Mouse (Mus musculus) liver, embryonic 15.5 days (tissue): ENCODE data around the gene Acsl1. TPM values are rescaled to one million over a fixed set of nuclear protein-coding genes. Genes with fewer than 3 reads are reported as not detected.

ENCODE experiments used
- ATAC-seq: fragments of 200-750 bp; cut with Nextera tagmentation; 2 replicates; pipeline ENCODE4 v1.8.0; 2017; ENCODE audit warnings: moderate number of reproducible peaks, mild to moderate bottlenecking, moderate library complexity; ENCODE audit not compliant: insufficient read depth
- H3K27ac ChIP-seq: fragments of 300-500 bp; sonication (generic); replicated peaks from 2 replicates; pipeline ENCODE4 v1.5.1; 2015; ENCODE audit warnings: mild to moderate bottlenecking, inconsistent platforms
- H3K27me3 ChIP-seq: fragments of 300-500 bp; sonication (generic); 2 replicates; pipeline ENCODE4 v1.6.1; 2015; ENCODE audit warnings: mild to moderate bottlenecking, inconsistent platforms
- H3K36me3 ChIP-seq: fragments of 300-500 bp; sonication (generic); replicated peaks from 2 replicates; pipeline ENCODE4 v1.6.1; 2015; ENCODE audit warnings: moderate library complexity, mild to moderate bottlenecking, inconsistent platforms
- H3K4me1 ChIP-seq: fragments of 300-500 bp; sonication (generic); replicated peaks from 2 replicates; pipeline ENCODE4 v1.6.1; 2015; ENCODE audit warnings: inconsistent platforms
- H3K4me2 ChIP-seq: fragments of 300-500 bp; sonication (generic); 2 replicates; pipeline ENCODE4 v1.6.1; 2015; ENCODE audit warnings: moderate library complexity, mild to moderate bottlenecking, inconsistent platforms
- H3K4me3 ChIP-seq: fragments of 300-500 bp; sonication (generic); replicated peaks from 2 replicates; pipeline ENCODE4 v1.5.1; 2015; ENCODE audit warnings: mild to moderate bottlenecking, inconsistent platforms
- H3K9ac ChIP-seq: fragments of 300-500 bp; sonication (generic); 2 replicates; pipeline ENCODE4 v1.6.1; 2015; ENCODE audit warnings: moderate library complexity, mild to moderate bottlenecking, inconsistent platforms
- H3K9me3 ChIP-seq: fragments of 300-500 bp; sonication (generic); replicated peaks from 2 replicates; pipeline ENCODE4 v1.6.1; 2016; ENCODE audit warnings: inconsistent platforms
- WGBS: fragments of 180-500 bp; shearing (Covaris S2); methylation state at CpG from one replicate; pipeline ENCODE4 v1.1.7; 2015; ENCODE audit warnings: mixed read lengths; ENCODE audit not compliant: insufficient replicate concordance; 5-methylcytosine and 5-hydroxymethylcytosine counted together
- polyA plus RNA-seq: library from polyadenylated mRNA; unstranded; fragments of >200 nt; fragmentation: Nextera tagmentation; extraction: Ambion mirVana; gene quantifications from 2 replicates; pipeline ENCODE4 v1.2.1, GENCODE M21; 2015

Gene Acsl1
- polyA plus RNA-seq, 1 experiment from 2014 or later: 106 TPM

DNA sequence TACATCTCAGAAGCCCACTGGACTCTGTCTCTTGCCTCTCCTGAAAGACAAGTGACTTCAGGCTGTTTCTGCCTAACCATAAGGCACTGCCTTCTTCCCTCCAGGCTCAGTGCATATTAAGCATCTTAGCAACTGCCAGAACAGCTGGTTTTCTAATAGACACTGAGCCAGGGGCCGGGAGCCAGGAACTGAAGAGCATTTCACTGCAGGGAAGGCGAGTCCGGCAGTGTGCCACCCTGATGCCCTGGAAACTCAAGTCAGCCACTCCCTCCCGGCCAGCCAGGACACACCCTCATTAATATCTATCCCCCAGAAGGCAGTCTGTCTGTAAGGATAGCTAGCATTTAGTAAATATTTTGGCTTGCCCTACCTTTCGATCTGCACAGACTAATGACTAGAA lies 68.9 kb downstream of the Acsl1 start:
- H3K27me3 ChIP-seq: no peaks in the 10 kb centered on the region
- peaks cover 54% of the 10 kb centered on the region for H3K4me1 ChIP-seq
- H3K9me3 ChIP-seq: no peaks in the 10 kb centered on the region
- peak overlapping the region; percentile 92 for H3K27ac ChIP-seq
- H3K4me3 ChIP-seq: peak overlapping the region; percentile 17; the same call in 1 of the 2 replicates
- 33% methylated on average over 5 of the region's 5 CpGs for WGBS
- H3K36me3 ChIP-seq: peaks cover 32% of the 10 kb centered on the region
- H3K4me2 ChIP-seq: peak overlapping the region; percentile 69
- H3K9ac ChIP-seq: peak overlapping the region; percentile 60
- peak; percentile 96 for ATAC-seq

- Histone ChIP-seq H3K4me3 (no peak overlapping the region), H3K4me2 (no peak overlapping the region), H3K4me1 (peaks cover 85% of the 10 kb centered on the region), H3K9ac (no peak overlapping the region), H3K36me3 (0 out of 2 replicates have a peak, but pooled peaks cover under 1% of the 10 kb centered on the region), H3K27me3 (no peaks in the 10 kb centered on the region), H3K9me3 (no peaks in the 10 kb centered on the region), H3K27ac (no peak overlapping the region)
- ATAC-seq: no peak
- WGBS: 75% methylated on average over 7 of the region's 7 CpGs
Measured at GRCm38 (mm10) chr8:46543191-46543590, 72.4 kb downstream of the Acsl1 start.

DNA sequence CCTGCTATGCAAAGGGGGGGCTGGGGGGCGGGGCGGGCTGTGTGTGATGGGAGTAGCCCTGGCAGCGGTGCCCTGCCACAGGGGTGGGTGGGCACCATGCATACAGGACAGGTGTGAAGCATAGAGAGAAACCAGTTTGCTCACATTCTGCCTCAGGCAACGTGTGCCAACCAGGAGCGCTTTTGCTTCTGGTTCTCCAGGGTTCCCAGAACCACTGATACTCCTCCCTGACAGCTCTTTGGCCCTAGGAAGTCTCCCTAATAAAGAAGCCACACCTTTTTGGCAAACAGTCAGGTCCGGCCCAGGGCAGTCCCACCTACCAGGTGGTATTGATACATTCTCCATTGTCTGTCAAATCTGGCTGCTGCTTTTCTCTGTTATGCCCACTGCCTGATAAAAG lies 72.8 kb downstream of the Acsl1 start:
- Histone ChIP-seq H3K9ac (no peak overlapping the region), H3K36me3 (no peaks in the 10 kb centered on the region), H3K27ac (0 out of 2 replicates have a peak overlapping the region, but pooled peaks have one; percentile 38), H3K4me1 (peaks cover 89% of the 10 kb centered on the region), H3K4me3 (no peak overlapping the region), H3K9me3 (no peaks in the 10 kb centered on the region), H3K4me2 (no peak overlapping the region), H3K27me3 (no peaks in the 10 kb centered on the region)
- ATAC-seq: no peak
- 71% methylated on average over 6 of the region's 6 CpGs for WGBS

DNA sequence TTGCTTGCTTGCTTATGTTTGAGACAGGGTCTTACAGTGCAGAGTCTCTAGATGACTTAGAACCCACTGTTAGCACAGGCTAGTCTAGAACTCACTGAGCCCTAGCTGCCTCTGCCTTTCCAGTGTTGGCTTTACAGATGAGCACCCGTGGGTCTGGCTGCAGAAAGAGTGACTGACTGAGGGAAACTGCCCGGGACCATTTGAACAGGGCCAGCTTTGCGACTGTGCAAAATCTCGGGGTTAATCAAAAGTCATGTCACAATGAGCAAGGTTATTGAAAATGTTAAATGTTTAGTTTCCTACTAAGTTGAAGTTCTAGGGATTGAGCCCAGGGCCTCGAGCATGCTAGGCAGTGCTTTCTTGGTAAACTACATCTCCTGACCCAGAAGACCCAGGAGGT lies 75.0 kb downstream of the Acsl1 start:
- no peaks in the 10 kb centered on the region for H3K9me3 ChIP-seq
- no peak overlapping the region for H3K4me3 ChIP-seq
- peak overlapping the region; percentile 95 for H3K27ac ChIP-seq
- no peaks in the 10 kb centered on the region for H3K27me3 ChIP-seq
- H3K4me1 ChIP-seq: peaks cover 84% of the 10 kb centered on the region
- H3K36me3 ChIP-seq: no peaks in the 10 kb centered on the region
- 0 out of 2 replicates have a peak overlapping the region, but pooled peaks have one; percentile 65 for H3K4me2 ChIP-seq
- H3K9ac ChIP-seq: peak overlapping the region; percentile 31
- WGBS: 73% methylated on average over 5 of the region's 5 CpGs
- ATAC-seq: no peak

DNA sequence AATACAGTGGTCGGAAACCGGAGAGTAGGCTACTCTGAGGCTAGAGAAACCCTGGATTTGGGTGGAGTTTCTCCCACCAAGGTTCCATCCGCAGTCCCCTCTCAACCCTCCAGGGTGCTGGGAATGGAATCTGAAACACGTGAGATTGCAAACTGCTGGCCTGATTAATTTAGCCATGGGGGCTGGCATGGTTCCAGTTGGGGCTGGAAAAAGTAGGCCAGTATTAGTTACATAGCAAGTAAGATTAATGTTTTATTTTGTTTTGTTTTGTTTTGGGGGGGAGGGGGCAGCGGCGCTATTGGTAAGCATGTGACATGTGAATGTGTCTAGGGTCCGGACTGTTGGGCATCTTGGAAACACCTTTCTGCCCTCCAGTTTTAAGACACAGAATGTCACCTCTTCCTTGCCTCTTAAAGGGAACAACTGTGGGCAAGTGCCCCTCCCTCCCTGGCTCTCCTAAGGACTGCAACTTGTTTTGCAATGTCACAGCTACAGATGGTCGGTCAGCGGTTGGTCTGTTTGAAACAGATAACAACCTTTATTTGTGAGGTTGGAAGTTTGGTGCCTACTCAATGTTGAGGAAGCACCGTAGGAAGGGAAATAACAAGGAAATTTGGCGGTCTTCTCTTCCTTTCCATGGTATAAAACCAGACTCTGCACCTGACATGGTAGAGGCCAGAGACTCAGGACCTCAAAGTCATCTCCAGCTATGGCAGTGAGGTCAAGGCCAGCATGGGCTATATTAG lies 75.8 kb downstream of the Acsl1 start:
- peak overlapping the region; percentile 55 for H3K9ac ChIP-seq
- H3K9me3 ChIP-seq: no peaks in the 10 kb centered on the region
- H3K27ac ChIP-seq: peak overlapping the region; percentile 95
- peak; percentile 84 for ATAC-seq
- 29% methylated on average over 11 of the region's 11 CpGs for WGBS
- no peaks in the 10 kb centered on the region for H3K27me3 ChIP-seq
- peak overlapping the region; percentile 65 for H3K4me2 ChIP-seq
- no peaks in the 10 kb centered on the region for H3K36me3 ChIP-seq
- H3K4me1 ChIP-seq: peaks cover 79% of the 10 kb centered on the region
- peak overlapping the region; percentile 38 for H3K4me3 ChIP-seq

DNA sequence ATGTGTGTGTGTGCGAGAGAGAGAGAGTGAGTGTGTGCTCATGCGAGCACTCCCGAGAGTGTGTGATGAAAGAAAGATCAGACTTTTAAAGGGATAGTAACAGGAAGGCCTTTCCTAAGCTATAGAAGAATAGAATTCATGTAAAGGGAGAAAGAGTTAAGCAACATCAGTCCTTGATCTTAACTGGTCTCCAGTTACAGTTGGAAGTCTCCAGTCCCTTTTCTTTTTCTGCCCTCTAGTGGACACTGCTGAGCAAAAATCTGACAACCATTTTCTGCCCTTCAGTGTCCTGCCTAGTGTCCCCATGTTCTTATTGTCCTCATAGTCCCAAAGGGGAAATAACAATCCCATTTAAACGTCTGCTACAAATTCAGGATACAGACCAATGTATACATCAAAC lies 76.4 kb downstream of the Acsl1 start:
- Histone ChIP-seq H3K4me3 (peak overlapping the region; percentile 38), H3K4me1 (peaks cover 74% of the 10 kb centered on the region), H3K4me2 (peak overlapping the region; percentile 65), H3K27me3 (no peaks in the 10 kb centered on the region), H3K27ac (peak overlapping the region; percentile 95), H3K36me3 (no peaks in the 10 kb centered on the region), H3K9me3 (no peaks in the 10 kb centered on the region), H3K9ac (peak overlapping the region; percentile 55)
- 3% methylated on average over 4 of the region's 4 CpGs for WGBS
- ATAC-seq: peak; percentile 49

DNA sequence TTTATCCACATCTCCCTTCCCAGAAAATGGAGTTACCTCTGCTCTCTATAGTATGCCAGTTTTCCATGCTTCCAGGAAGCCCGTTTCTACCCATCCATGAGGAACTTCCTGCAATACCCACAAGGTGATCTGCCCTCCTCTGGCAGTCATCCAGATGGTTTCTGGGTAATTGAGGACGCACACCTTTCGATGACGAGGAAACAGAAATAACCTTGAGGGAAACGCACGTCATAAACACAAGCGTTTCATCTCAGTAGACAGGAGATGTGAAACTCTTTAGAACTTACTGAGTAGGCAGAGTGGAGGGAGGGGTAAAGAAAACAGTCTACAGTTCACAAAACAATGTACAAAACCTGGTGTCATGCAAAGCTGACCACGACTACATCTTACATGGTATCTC lies 79.2 kb downstream of the Acsl1 start:
- peaks cover 68% of the 10 kb centered on the region for H3K4me1 ChIP-seq

DNA sequence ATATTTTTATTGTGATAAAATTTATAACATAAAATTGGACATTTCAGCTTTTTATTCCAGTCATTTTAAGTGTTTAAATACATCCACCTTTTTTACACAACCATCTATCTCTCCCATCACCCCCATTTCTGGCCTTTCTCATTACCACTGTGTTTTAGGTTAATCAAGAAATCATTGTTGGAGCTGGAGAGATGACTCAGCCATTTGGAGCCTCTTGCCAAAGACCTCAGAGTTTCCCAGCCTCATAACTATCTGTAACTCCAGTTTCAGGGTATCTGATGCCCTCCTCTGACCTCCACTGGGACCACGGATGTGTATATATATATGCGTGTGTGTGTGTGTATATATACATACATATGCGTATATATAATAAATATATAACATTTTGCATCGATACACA lies 80.2 kb downstream of the Acsl1 start:
- Histone ChIP-seq H3K27me3 (no peaks in the 10 kb centered on the region), H3K4me3 (peak overlapping the region; percentile 83), H3K9me3 (no peaks in the 10 kb centered on the region), H3K36me3 (peaks cover 16% of the 10 kb centered on the region), H3K9ac (no peak overlapping the region; the same call in 1 of the 2 replicates), H3K27ac (peak overlapping the region; percentile 95), H3K4me2 (peak overlapping the region; percentile 73), H3K4me1 (peaks cover 58% of the 10 kb centered on the region)
- 23% methylated on average over 4 of the region's 4 CpGs for WGBS
- ATAC-seq: peak; percentile 17; the same call in 1 of the 2 replicates

More for the DNA sequence above, 79.2 kb downstream of the Acsl1 start:
- WGBS: 82% methylated on average over 8 of the region's 8 CpGs
- H3K4me3 ChIP-seq: no peak overlapping the region
- H3K4me2 ChIP-seq: no peak overlapping the region
- H3K9me3 ChIP-seq: no peaks in the 10 kb centered on the region
- H3K27me3 ChIP-seq: no peaks in the 10 kb centered on the region
- H3K27ac ChIP-seq: peak overlapping the region; percentile 95
- peaks cover 8% of the 10 kb centered on the region; the same call in 1 of the 2 replicates for H3K36me3 ChIP-seq
- ATAC-seq: no peak
- no peak overlapping the region for H3K9ac ChIP-seq

GRCm38 (mm10) chr8:46551615-46552440 lies 81.0 kb downstream of the Acsl1 start, which contains the start of gene Cenpu:
Gene Cenpu (plus strand): TSS chr8:46552028.
- Histone ChIP-seq H3K4me1 (peaks cover 52% of the 10 kb centered on the region), H3K4me3 (peak within 1 kb of the TSS; percentile 83), H3K36me3 (peaks cover 22% of the 10 kb centered on the region), H3K27ac (peak within 1 kb of the TSS; percentile 95), H3K9ac (peak within 1 kb of the TSS; percentile 70), H3K27me3 (no peaks in the 10 kb centered on the region), H3K9me3 (no peaks in the 10 kb centered on the region), H3K4me2 (peak within 1 kb of the TSS; percentile 85)
- WGBS: under 1% methylated on average over 50 of the region's 50 CpGs
- peak; percentile 89 for ATAC-seq

- H3K36me3 ChIP-seq: peaks cover 28% of the 10 kb centered on the region
Measured at GRCm38 (mm10) chr8:46552441-46552765, 81.6 kb downstream of the Acsl1 start.

GRCm38 (mm10) chr8:46559428-46559827 lies 88.6 kb downstream of the Acsl1 start:
- Histone ChIP-seq H3K9ac (no peak overlapping the region), H3K27me3 (no peaks in the 10 kb centered on the region), H3K9me3 (no peaks in the 10 kb centered on the region), H3K36me3 (peaks cover 87% of the 10 kb centered on the region), H3K4me2 (no peak overlapping the region), H3K4me3 (no peak overlapping the region), H3K4me1 (no peaks in the 10 kb centered on the region), H3K27ac (no peak overlapping the region)
- WGBS: 50% methylated on average over 6 of the region's 6 CpGs
- no peak for ATAC-seq

More at GRCm38 (mm10) chr8:46552441-46552765, 81.6 kb downstream of the Acsl1 start:
- no peaks in the 10 kb centered on the region for H3K9me3 ChIP-seq
- peak overlapping the region; percentile 95 for H3K27ac ChIP-seq
- peak overlapping the region; percentile 83 for H3K4me3 ChIP-seq
- WGBS: 2% methylated on average over 10 of the region's 10 CpGs
- peaks cover 47% of the 10 kb centered on the region for H3K4me1 ChIP-seq
- H3K4me2 ChIP-seq: peak overlapping the region; percentile 85
- no peak for ATAC-seq
- peak overlapping the region; percentile 70 for H3K9ac ChIP-seq
- H3K27me3 ChIP-seq: no peaks in the 10 kb centered on the region
